8 mouse cellular contexts compared by ENCODE assay signal in genomic region chr11:76622566-76623205, GRCm38 (mm10). TPM values are rescaled to one million over a fixed set of nuclear protein-coding genes. Genes with fewer than 3 reads are reported as not detected.
DNase-seq lines count a peak whose midpoint lies in the region; ATAC-seq and TF ChIP-seq lines count a peak whose summit lies in the region.

No protein-coding gene starts in this region.

- peaks cover 8% of the 10 kb centered on the region; the same call in 1 of the 2 replicates for H3K4me1 ChIP-seq in forebrain, postnatal 0 days (ENCODE audit: insufficient read depth)
- peaks cover 10% of the 10 kb centered on the region for H3K4me1 ChIP-seq in lung, embryonic 15.5 days

- peak; percentile 39 for ATAC-seq in forebrain, postnatal 0 days
- 0 out of 2 replicates have a peak, but pooled peaks have one; percentile 12 for ATAC-seq in lung, embryonic 15.5 days (ENCODE audit: borderline replicate concordance, extremely low read depth, low FRiP score, low TSS enrichment)

- H3K36me3 ChIP-seq in forebrain, postnatal 0 days (ENCODE audit: insufficient read depth): no peaks in the 10 kb centered on the region
- H3K36me3 ChIP-seq in lung, embryonic 15.5 days: no peaks in the 10 kb centered on the region

- H3K4me2 ChIP-seq in forebrain, postnatal 0 days (ENCODE audit: low read depth): peak overlapping the region; percentile 100
- H3K4me2 ChIP-seq in lung, embryonic 15.5 days: peak overlapping the region; percentile 90

- no peak overlapping the region for H3K27ac ChIP-seq in layer of hippocampus, adult 2 months
- no peak overlapping the region for H3K27ac ChIP-seq in forebrain, postnatal 0 days (ENCODE audit: low read depth, low read length)
- peak overlapping the region; percentile 31; the same call in 1 of the 2 replicates for H3K27ac ChIP-seq in lung, embryonic 15.5 days

- peak overlapping the region; percentile 57 for H3K9ac ChIP-seq in forebrain, postnatal 0 days
- peak overlapping the region; percentile 55 for H3K9ac ChIP-seq in lung, embryonic 15.5 days

- peak overlapping the region; percentile 64 for H3K4me3 ChIP-seq in layer of hippocampus, adult 2 months
- peak overlapping the region; percentile 61 for H3K4me3 ChIP-seq in forebrain, postnatal 0 days (ENCODE audit: low read depth, low read length)
- H3K4me3 ChIP-seq in lung, embryonic 15.5 days: peak overlapping the region; percentile 52

- peaks cover 8% of the 10 kb centered on the region for H3K27me3 ChIP-seq in forebrain, postnatal 0 days (ENCODE audit: insufficient read depth, low read length)
- H3K27me3 ChIP-seq in lung, embryonic 15.5 days: peaks cover 39% of the 10 kb centered on the region

- no peak for DNase-seq in layer of hippocampus, adult 2 months (ENCODE audit: low spot score in 2 of 2)
- DNase-seq in layer of hippocampus, adult 9-10 months (ENCODE audit: low spot score): no peak
- DNase-seq in adrenal gland, adult 2 months: peak; percentile 72
- no peak for DNase-seq in forebrain, postnatal 0 days
- peak; percentile 24 for DNase-seq in kidney, adult 11 months
- peak; percentile 47 for DNase-seq in ovary, postnatal 36 days (ENCODE audit: low spot score)
- DNase-seq in spleen, postnatal 14 days (ENCODE audit: low spot score in 2 of 2): no peak

- no peaks in the 10 kb centered on the region for H3K9me3 ChIP-seq in forebrain, postnatal 0 days (ENCODE audit: low read length)
- no peaks in the 10 kb centered on the region for H3K9me3 ChIP-seq in lung, embryonic 15.5 days

- WGBS in forebrain, postnatal 0 days: under 1% methylated on average over 61 of the region's 66 CpGs
- WGBS in lung, embryonic 15.5 days: under 1% methylated on average over 65 of the region's 66 CpGs

- no peak for TF ChIP-seq CTCF in layer of hippocampus, adult 2 months (conservative IDR thresholded peaks at IDR 0.05)
- TF ChIP-seq CTCF in forebrain, postnatal 0 days (IDR thresholded peaks at IDR 0.05; ENCODE audit: low read depth): no peak

RNA-seq across cellular contexts. Expression of gene Abr, which starts 0.6 kb away (rescaled TPM):
- total RNA-seq in layer of hippocampus, adult 2 months (2021): 100 to 1,000 TPM; 528 to 537 TPM
- total RNA-seq in adrenal gland, adult 2 months (2021): 10 to 100 TPM; 46.2 to 76.2 TPM
- polyA plus RNA-seq in adrenal gland, adult 2 months (2012; rRNA removed): 47.7 and 49.6 TPM in 2 replicates
- 241 and 262 TPM in 2 replicates for total RNA-seq in forebrain, postnatal 0 days (2014; rRNA removed)
- 99.1 and 110 TPM in 2 replicates for polyA plus RNA-seq in forebrain, postnatal 0 days (2015; fragmentation: Nextera tagmentation; extraction: Ambion mirVana)
- polyA plus RNA-seq in lung, embryonic 15.5 days (2015; fragmentation: Nextera tagmentation; extraction: Ambion mirVana): 25.9 and 28.3 TPM in 2 replicates

RNA-seq across cellular contexts. Expression of gene Bhlha9, which starts 49.6 kb away (rescaled TPM):
- total RNA-seq in layer of hippocampus, adult 2 months (2021): 1 to 10 TPM; 3.4 to 5.3 TPM
- not detected for total RNA-seq in adrenal gland, adult 2 months (2021)
- polyA plus RNA-seq in adrenal gland, adult 2 months (2012; rRNA removed): 0.21 TPM in 1 of 2 replicates, not detected in the other
- total RNA-seq in forebrain, postnatal 0 days (2014; rRNA removed): 0.62 and 0.92 TPM in 2 replicates
- 0.97 and 1.8 TPM in 2 replicates for polyA plus RNA-seq in forebrain, postnatal 0 days (2015; fragmentation: Nextera tagmentation; extraction: Ambion mirVana)
- polyA plus RNA-seq in lung, embryonic 15.5 days (2015; fragmentation: Nextera tagmentation; extraction: Ambion mirVana): not detected in 2 replicates

RNA-seq across cellular contexts. Expression of gene Trarg1, which starts 56.9 kb away (rescaled TPM):
- under 1 TPM; 0.42 to 0.54 TPM for total RNA-seq in layer of hippocampus, adult 2 months (2021)
- total RNA-seq in adrenal gland, adult 2 months (2021): 10 to 100 TPM; 30.0 to 67.3 TPM
- 15.9 and 18.5 TPM in 2 replicates for polyA plus RNA-seq in adrenal gland, adult 2 months (2012; rRNA removed)
- total RNA-seq in forebrain, postnatal 0 days (2014; rRNA removed): 0.19 and 0.38 TPM in 2 replicates
- polyA plus RNA-seq in forebrain, postnatal 0 days (2015; fragmentation: Nextera tagmentation; extraction: Ambion mirVana): 0.28 and 0.40 TPM in 2 replicates
- 0.47 and 0.67 TPM in 2 replicates for polyA plus RNA-seq in lung, embryonic 15.5 days (2015; fragmentation: Nextera tagmentation; extraction: Ambion mirVana)

Comparison
In these comparisons a context has a peak if more than half of its experiments do, and no peak if none do; other contexts are left out.
1. DNase-seq: peak in adrenal gland, adult 2 months (single experiment), kidney, adult 11 months (single experiment) and ovary, postnatal 36 days (single experiment); none in layer of hippocampus, adult 2 months (0 of 2), layer of hippocampus, adult 9-10 months (single experiment), forebrain, postnatal 0 days (single experiment) and spleen, postnatal 14 days (0 of 2).
2. RNA of gene Trarg1, which starts 56.9 kb away (total RNA-seq): 30.0 to 67.3 TPM in adrenal gland, adult 2 months; 0.42 to 0.54 TPM in layer of hippocampus, adult 2 months and 0.19 to 0.38 TPM in forebrain, postnatal 0 days; every median in the first group is over 10 times any median in the second.
3. Peak in every context shown above with its lines, with median percentiles within 50 percentile points of each other: H3K4me3 ChIP-seq.